Mouse (Mus musculus) kidney, postnatal 0 days (tissue): ENCODE measurements around the gene Itgb3. TPM values are rescaled to one million over a fixed set of nuclear protein-coding genes. Genes with fewer than 3 reads are reported as not detected.

ENCODE experiments used
- ATAC-seq: fragments of 200-750 bp; cut with Nextera tagmentation; replicated peaks from 2 replicates; pipeline ENCODE4 v1.8.0; 2017; ENCODE audit warnings: low read depth, moderate number of reproducible peaks, moderate TSS enrichment, moderate library complexity; ENCODE audit not compliant: low FRiP score
- DNase-seq: peaks from one replicate; pipeline ENCODE4 v3.0.0-alpha.2; 2016; ENCODE audit warnings: low spot score
- H3K27ac ChIP-seq: fragments of 300-500 bp; sonication (generic); 2 replicates; pipeline ENCODE4 v1.5.1; 2014; ENCODE audit warnings: mild to moderate bottlenecking
- H3K27me3 ChIP-seq: fragments of 300-500 bp; sonication (generic); 2 replicates; pipeline ENCODE4 v1.6.1; 2014; ENCODE audit warnings: low read length, mixed read lengths; ENCODE audit not compliant: insufficient read depth
- H3K36me3 ChIP-seq: fragments of 300-500 bp; sonication (generic); 2 replicates; pipeline ENCODE4 v1.6.1; 2014; ENCODE audit warnings: low read length, mixed read lengths; ENCODE audit not compliant: insufficient read depth
- H3K4me1 ChIP-seq: fragments of 300-500 bp; sonication (generic); replicated peaks from 2 replicates; pipeline ENCODE4 v1.6.1; 2014; ENCODE audit warnings: antibody characterized with exemption, low read length, mixed read lengths; ENCODE audit not compliant: insufficient read depth
- H3K4me2 ChIP-seq: fragments of 300-500 bp; sonication (generic); 2 replicates; pipeline ENCODE4 v1.6.1; 2014; ENCODE audit warnings: mild to moderate bottlenecking, low read length, moderate library complexity, mixed read lengths
- H3K4me3 ChIP-seq: fragments of 300-500 bp; sonication (generic); replicated peaks from 2 replicates; pipeline ENCODE4 v1.5.1; 2014; ENCODE audit warnings: low read depth, low read length
- H3K9ac ChIP-seq: fragments of 300-500 bp; sonication (generic); 2 replicates; pipeline ENCODE4 v1.6.1; 2014; ENCODE audit warnings: low read depth, low read length
- H3K9me3 ChIP-seq: fragments of 300-500 bp; sonication (generic); replicated peaks from 2 replicates; pipeline ENCODE4 v1.6.1; 2016; ENCODE audit warnings: low read length, inconsistent platforms, mixed read lengths
- CTCF ChIP-seq: IDR thresholded peaks from 2 replicates; pipeline ENCODE4 v1.5.1; 2016; ENCODE audit warnings: antibody characterized with exemption, low read depth, mild to moderate bottlenecking, moderate library complexity
- WGBS: fragments of 180-500 bp; shearing (Covaris S2); extraction: QIAGEN DNeasy Blood & Tissue Kit; methylation state at CpG from one replicate; pipeline ENCODE4 v1.1.7; 2014; 5-methylcytosine and 5-hydroxymethylcytosine counted together
- polyA plus RNA-seq: library from polyadenylated mRNA; unstranded; fragments of >200 nt; fragmentation: Nextera tagmentation; extraction: Ambion mirVana; gene quantifications from 2 replicates; pipeline ENCODE4 v1.2.1, GENCODE M21; 2015

Gene Itgb3
- polyA plus RNA-seq, 1 experiment from 2014 or later = 0.95 TPM

DNA sequence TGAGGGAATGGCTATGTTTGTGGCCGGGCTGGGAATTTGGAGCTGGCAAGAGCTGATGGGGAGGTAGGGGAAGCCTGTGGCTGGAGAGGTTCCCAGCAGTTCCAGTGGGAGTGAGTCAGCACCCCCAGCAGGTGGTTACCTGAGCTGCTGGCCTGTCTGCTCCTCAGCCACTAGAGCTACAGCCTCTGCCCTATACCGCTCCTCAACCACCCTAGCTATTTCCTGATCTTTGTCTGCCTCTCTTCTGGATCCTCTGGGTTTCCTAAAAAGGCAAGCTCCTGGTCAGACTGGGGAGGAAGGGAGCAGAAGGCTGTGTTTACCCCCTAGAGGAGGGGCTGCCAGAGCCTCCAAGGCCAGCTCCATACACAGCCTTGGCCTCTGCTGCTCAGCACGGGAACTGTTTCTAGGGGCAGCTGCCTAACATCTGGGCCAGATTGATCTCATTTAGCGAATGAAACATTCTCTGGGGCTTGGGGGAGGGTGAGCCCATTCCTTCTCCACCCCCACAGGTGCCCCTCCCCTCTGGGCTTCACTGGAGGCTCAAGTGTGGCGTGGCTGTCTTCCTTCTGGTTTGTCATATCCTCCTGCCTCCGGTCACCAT is 17.1 kb downstream of the Itgb3 start:
- whole genome bisulfite sequencing = 31% methylated on average over 6 of the region's 6 CpGs
- H3K4me1 ChIP-seq = no peaks in the 10 kb centered on the region; the same call in 1 of the 2 replicates
- no peak overlapping the region for H3K4me2 ChIP-seq
- no peak for TF ChIP-seq CTCF
- H3K36me3 ChIP-seq = no peaks in the 10 kb centered on the region
- H3K27ac ChIP-seq = peak overlapping the region; percentile 37; the same call in 1 of the 2 replicates
- H3K9me3 ChIP-seq = no peaks in the 10 kb centered on the region
- DNase-seq (peak; percentile 57), ATAC-seq (peak; percentile 44)
- H3K9ac ChIP-seq = no peak overlapping the region
- no peaks in the 10 kb centered on the region for H3K27me3 ChIP-seq
- H3K4me3 ChIP-seq = no peak overlapping the region

DNA sequence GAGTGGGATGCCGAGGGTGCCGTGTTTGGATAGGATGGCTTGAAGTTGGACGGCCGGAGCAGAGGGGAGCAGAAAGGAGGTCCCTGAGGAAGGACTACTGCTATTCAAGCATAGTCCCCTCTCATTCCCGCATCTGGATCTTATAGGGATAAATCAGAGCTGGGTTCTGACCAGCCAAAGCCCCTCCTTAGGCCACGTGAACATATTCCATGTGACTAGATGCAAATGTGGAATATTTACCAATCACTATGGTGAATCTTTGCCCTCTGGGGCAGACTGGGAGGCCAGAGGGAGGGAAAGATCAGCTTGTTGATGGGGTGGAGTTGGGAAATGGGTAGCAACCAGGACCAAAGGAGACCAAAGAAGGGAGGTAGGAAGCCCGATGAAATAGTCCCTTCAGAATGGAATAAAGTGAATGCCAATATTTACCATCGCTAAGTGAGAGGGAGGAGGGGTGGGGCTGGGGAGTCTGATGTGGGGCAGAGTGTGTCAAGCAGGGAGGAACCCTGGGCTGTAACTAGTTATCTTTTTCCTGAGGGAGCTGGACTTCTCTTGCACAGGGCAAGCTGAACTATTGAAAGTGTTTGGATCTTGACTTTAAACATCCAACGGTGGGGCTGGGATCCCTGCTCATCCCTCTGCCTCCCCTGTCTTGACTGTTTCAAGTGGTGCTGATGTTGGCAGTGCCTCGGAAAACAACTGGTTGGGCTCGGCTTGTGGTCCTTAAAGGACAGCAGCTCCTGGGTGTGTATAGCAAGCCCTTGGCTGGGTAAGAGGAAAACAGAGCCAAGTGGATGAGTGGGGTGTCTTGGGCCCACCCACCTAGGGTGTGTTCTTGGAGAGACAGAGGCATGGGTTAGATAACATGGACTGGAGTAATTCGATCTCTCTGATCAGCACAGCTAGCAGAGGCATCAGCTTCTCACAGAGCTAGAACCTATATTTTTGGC is 17.9 kb downstream of the Itgb3 start:
- H3K27ac ChIP-seq = no peak overlapping the region
- H3K4me2 ChIP-seq = no peak overlapping the region
- H3K9ac ChIP-seq = no peak overlapping the region
- H3K36me3 ChIP-seq = no peaks in the 10 kb centered on the region
- H3K4me1 ChIP-seq = no peaks in the 10 kb centered on the region; the same call in 1 of the 2 replicates
- H3K27me3 ChIP-seq = no peaks in the 10 kb centered on the region
- DNase-seq (peak; percentile 82), ATAC-seq (peak; percentile 67)
- H3K4me3 ChIP-seq = no peak overlapping the region
- no peak for TF ChIP-seq CTCF
- WGBS = 28% methylated on average over 12 of the region's 12 CpGs
- no peaks in the 10 kb centered on the region for H3K9me3 ChIP-seq

DNA sequence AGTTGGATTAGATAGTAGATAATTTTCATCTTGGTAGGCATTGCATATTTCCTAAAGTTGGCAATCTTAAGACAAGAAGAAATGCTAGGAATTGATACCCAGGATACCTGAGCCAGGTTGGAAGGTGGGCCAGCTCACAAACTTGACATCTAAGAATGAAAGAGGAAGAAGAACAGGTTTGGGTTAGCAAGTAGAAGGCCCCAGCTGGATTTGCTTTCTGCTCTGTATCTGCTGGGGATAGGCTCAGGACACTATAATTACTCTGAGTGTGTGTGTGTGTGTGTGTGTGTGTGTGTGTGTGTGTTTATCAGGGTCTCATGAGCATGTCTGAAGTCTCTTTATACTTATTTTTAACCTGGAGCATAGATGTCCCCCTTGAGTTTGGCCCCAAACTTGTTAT is 18.8 kb downstream of the Itgb3 start:
- Histone ChIP-seq H3K27me3 (no peaks in the 10 kb centered on the region), H3K9me3 (no peaks in the 10 kb centered on the region), H3K9ac (no peak overlapping the region), H3K4me1 (no peaks in the 10 kb centered on the region; the same call in 1 of the 2 replicates), H3K36me3 (no peaks in the 10 kb centered on the region), H3K4me2 (no peak overlapping the region), H3K4me3 (no peak overlapping the region), H3K27ac (no peak overlapping the region)
- ATAC-seq (no peak), DNase-seq (no peak)
- TF ChIP-seq CTCF = no peak

DNA sequence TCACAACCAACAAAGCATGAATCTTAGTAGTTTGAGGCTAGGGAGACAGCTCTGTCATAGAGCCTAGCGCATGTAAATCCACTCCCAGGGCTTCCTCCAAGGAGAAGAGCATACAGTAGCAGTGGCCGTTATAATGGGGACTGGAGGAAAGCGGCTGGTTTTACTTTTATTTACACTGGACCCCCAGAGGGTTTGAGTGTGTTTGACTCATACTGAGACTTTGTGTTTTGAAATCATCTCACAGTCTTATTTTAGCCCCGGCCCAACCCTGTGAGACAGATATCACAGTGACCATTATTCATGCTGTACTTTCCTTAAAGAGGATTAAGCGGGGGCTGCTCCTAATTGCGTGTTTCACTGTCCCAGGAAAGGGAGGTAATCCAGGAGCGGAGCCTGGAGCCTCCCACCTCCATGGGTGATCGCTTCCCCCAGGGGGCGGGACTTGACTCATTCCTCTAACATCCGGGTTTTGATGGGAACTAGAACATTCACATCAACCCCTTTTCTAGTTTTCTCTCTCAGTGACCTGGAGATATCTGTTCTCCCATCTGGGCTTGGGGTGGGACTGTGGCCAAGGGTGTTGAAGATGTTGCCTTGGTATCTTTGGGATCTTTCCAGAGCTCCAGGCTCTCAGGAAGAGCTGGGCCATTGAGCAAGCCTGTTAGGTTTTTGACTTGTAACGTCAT is 20.0 kb downstream of the Itgb3 start:
- DNase-seq (peak; percentile 41), ATAC-seq (no peak)
- Histone ChIP-seq H3K27ac (no peak overlapping the region), H3K36me3 (no peaks in the 10 kb centered on the region), H3K4me2 (no peak overlapping the region), H3K9ac (no peak overlapping the region), H3K27me3 (no peaks in the 10 kb centered on the region), H3K4me1 (no peaks in the 10 kb centered on the region; the same call in 1 of the 2 replicates), H3K9me3 (no peaks in the 10 kb centered on the region), H3K4me3 (no peak overlapping the region)
- no peak for TF ChIP-seq CTCF
- 30% methylated on average over 11 of the region's 11 CpGs for WGBS

DNA sequence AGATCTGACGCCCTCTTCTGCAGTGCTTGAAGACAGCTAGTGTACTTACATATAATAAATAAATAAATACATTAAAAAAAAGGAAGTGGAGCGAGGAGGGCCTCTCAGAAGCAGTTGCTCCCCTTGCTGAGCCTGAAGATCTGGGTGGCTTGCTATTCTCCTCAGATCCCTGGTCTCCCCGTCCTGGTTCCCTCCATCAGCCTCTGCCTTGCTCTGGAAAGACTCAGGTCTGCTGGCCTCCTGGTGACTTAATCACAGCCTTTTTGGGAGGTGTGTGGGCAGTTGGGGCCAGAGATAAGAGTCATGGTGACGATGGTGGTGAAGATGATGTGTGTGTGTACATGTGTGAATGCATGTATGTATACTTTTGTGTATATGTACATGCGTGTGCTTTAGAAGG is 20.8 kb downstream of the Itgb3 start:
- Histone ChIP-seq H3K4me3 (no peak overlapping the region), H3K36me3 (no peaks in the 10 kb centered on the region), H3K9ac (no peak overlapping the region), H3K4me1 (no peaks in the 10 kb centered on the region; the same call in 1 of the 2 replicates), H3K9me3 (no peaks in the 10 kb centered on the region), H3K4me2 (no peak overlapping the region), H3K27me3 (no peaks in the 10 kb centered on the region), H3K27ac (no peak overlapping the region)
- WGBS = 84% methylated on average over 5 of the region's 5 CpGs
- no peak for DNase-seq
- no peak for TF ChIP-seq CTCF
- ATAC-seq = no peak

DNA sequence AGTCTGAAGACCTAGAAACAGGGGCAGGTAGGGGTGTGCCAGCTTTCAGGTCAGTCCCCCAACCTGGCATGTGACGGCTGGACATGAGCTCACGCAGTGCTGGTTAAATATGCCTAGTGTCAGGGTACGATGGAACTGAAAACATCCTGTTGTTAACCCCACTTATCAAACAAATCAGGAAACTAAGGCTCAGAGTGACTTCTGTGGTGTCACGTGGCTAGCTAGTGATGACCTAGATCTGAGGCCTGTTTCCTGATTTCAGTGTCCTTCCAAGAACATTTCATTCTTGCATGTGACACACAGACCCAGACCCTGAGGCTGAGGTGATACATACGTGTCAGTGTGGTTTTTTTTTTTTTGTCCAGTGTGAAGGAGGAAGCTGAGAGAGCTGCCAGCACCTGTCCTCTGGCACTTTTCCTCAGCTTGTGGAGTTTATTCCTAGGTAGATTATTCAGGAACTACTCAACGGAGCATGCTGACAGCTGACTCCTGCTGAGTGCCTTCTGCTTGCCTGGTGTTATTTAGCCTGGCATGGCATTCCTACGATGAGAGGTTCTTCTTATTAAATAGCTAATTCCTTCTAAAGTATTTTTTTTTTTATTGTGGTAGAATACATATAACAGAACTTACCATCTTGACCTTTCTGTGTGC is 22.5 kb downstream of the Itgb3 start:
- no peak for ATAC-seq
- no peaks in the 10 kb centered on the region; the same call in 1 of the 2 replicates for H3K4me1 ChIP-seq

More for the DNA sequence above, 22.5 kb downstream of the Itgb3 start:
- no peaks in the 10 kb centered on the region for H3K36me3 ChIP-seq
- no peak for TF ChIP-seq CTCF
- H3K9me3 ChIP-seq = no peaks in the 10 kb centered on the region
- no peak overlapping the region for H3K9ac ChIP-seq
- no peaks in the 10 kb centered on the region for H3K27me3 ChIP-seq
- H3K27ac ChIP-seq = no peak overlapping the region
- no peak overlapping the region for H3K4me3 ChIP-seq
- no peak for DNase-seq
- 67% methylated on average over 7 of the region's 7 CpGs for WGBS
- H3K4me2 ChIP-seq = no peak overlapping the region
